Mouse (Mus musculus) lung, embryonic 15.5 days (tissue): ENCODE results near the gene Exoc3l2. TPM values are rescaled to one million over a fixed set of nuclear protein-coding genes. Genes with fewer than 3 reads are reported as not detected.

Source experiments
- ATAC-seq: fragments of 200-750 bp; cut with Nextera tagmentation; 2 replicates; pipeline ENCODE4 v1.8.0; 2017; ENCODE audit warnings: moderate number of reproducible peaks, borderline replicate concordance; ENCODE audit not compliant: low FRiP score, low TSS enrichment; ENCODE audit errors: extremely low read depth
- H3K27ac ChIP-seq: fragments of 300-500 bp; sonication (generic); 2 replicates; pipeline ENCODE4 v1.5.1; 2015; ENCODE audit warnings: moderate library complexity, mild to moderate bottlenecking, inconsistent platforms
- H3K27me3 ChIP-seq: fragments of 300-500 bp; sonication (generic); 2 replicates; pipeline ENCODE4 v1.6.1; 2015; ENCODE audit warnings: inconsistent platforms
- H3K36me3 ChIP-seq: fragments of 300-500 bp; sonication (generic); 2 replicates; pipeline ENCODE4 v1.6.1; 2015; ENCODE audit warnings: inconsistent platforms
- H3K4me1 ChIP-seq: fragments of 300-500 bp; sonication (generic); 2 replicates; pipeline ENCODE4 v1.6.1; 2015; ENCODE audit warnings: inconsistent platforms
- H3K4me2 ChIP-seq: fragments of 300-500 bp; sonication (generic); 2 replicates; pipeline ENCODE4 v1.6.1; 2015; ENCODE audit warnings: inconsistent platforms, mild to moderate bottlenecking, moderate library complexity
- H3K4me3 ChIP-seq: fragments of 300-500 bp; sonication (generic); 2 replicates; pipeline ENCODE4 v1.5.1; 2015; ENCODE audit warnings: mild to moderate bottlenecking, inconsistent platforms
- H3K9ac ChIP-seq: fragments of 300-500 bp; sonication (generic); 2 replicates; pipeline ENCODE4 v1.6.1; 2015; ENCODE audit warnings: inconsistent platforms
- H3K9me3 ChIP-seq: fragments of 300-500 bp; sonication (generic); 2 replicates; pipeline ENCODE4 v1.6.1; 2016; ENCODE audit warnings: inconsistent platforms
- WGBS: fragments of 180-500 bp; shearing (Covaris S2); methylation state at CpG from one replicate; pipeline ENCODE4 v1.1.7; 2015; 5-methylcytosine and 5-hydroxymethylcytosine counted together
- polyA plus RNA-seq: library from polyadenylated mRNA; unstranded; fragments of >200 nt; fragmentation: Nextera tagmentation; extraction: Ambion mirVana; gene quantifications from 2 replicates; pipeline ENCODE4 v1.2.1, GENCODE M21; 2015

Gene Exoc3l2
- polyA plus RNA-seq, 1 experiment from 2014 or later: 1.4 TPM

DNA sequence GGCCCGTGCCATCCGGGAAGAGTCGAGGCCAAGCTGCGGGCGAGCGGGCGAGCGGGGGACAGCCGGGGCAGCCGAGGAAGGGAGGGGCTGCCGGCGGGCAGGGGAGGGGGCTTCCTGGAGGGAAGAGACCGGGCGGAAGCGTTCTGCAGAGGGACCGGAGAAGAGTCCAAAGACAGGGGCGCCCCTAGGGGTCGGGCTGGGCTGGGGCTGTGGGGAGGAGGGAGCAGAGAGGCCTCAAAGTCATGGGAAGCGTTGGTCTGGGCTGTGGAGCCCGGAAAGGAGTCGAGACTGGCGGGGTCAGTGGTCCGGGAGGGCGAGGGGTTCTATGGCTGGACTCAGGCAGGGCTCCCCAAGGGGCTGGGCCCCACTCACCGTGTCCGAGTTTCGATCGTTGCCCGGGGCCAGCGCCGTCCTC is 5.1 kb upstream of the Exoc3l2 start:
- H3K27me3 ChIP-seq: no peaks in the 10 kb centered on the region
- no peaks in the 10 kb centered on the region for H3K9me3 ChIP-seq
- peak; percentile 78 for ATAC-seq
- WGBS: under 1% methylated on average over 26 of the region's 31 CpGs
- H3K9ac ChIP-seq: peak overlapping the region; percentile 67
- H3K27ac ChIP-seq: peak overlapping the region; percentile 72
- peaks cover 21% of the 10 kb centered on the region for H3K4me1 ChIP-seq
- peak overlapping the region; percentile 90 for H3K4me2 ChIP-seq
- peak overlapping the region; percentile 90 for H3K4me3 ChIP-seq
- 0 out of 2 replicates have a peak, but pooled peaks cover 7% of the 10 kb centered on the region for H3K36me3 ChIP-seq

GRCm38 (mm10) chr7:19458591-19459111 is 4.5 kb upstream of the Exoc3l2 start, which contains the start of gene Mark4:
Gene Mark4 (minus strand): TSS chr7:19458821.
- Histone ChIP-seq H3K27ac (peak within 1 kb of the TSS; percentile 72), H3K27me3 (no peaks in the 10 kb centered on the region), H3K4me3 (peak within 1 kb of the TSS; percentile 90), H3K4me2 (peak within 1 kb of the TSS; percentile 90), H3K9ac (peak within 1 kb of the TSS; percentile 67), H3K4me1 (peaks cover 21% of the 10 kb centered on the region), H3K9me3 (no peaks in the 10 kb centered on the region), H3K36me3 (0 out of 2 replicates have a peak, but pooled peaks cover 2% of the 10 kb centered on the region)
- whole genome bisulfite sequencing: 0% methylated on average over 13 of the region's 42 CpGs
- peak; percentile 88 for ATAC-seq

GRCm38 (mm10) chr7:19459144-19459870 is 3.8 kb upstream of the Exoc3l2 start:
- Histone ChIP-seq H3K4me1 (peaks cover 21% of the 10 kb centered on the region), H3K4me2 (peak overlapping the region; percentile 90), H3K27ac (peak overlapping the region; percentile 55; the same call in 1 of the 2 replicates), H3K27me3 (no peaks in the 10 kb centered on the region), H3K4me3 (peak overlapping the region; percentile 90), H3K36me3 (0 out of 2 replicates have a peak, but pooled peaks cover 2% of the 10 kb centered on the region), H3K9me3 (no peaks in the 10 kb centered on the region), H3K9ac (peak overlapping the region; percentile 64)
- WGBS: 9% methylated on average over 6 of the region's 6 CpGs
- ATAC-seq: 0 out of 2 replicates have a peak, but pooled peaks have one; percentile 1

- Histone ChIP-seq H3K27me3 (peaks cover 6% of the 10 kb centered on the region; the same call in 1 of the 2 replicates), H3K9me3 (no peaks in the 10 kb centered on the region), H3K4me3 (no peak overlapping the region), H3K4me1 (peaks cover 32% of the 10 kb centered on the region), H3K27ac (no peak overlapping the region), H3K9ac (no peak overlapping the region), H3K4me2 (no peak overlapping the region), H3K36me3 (no peaks in the 10 kb centered on the region)
- 58% methylated on average over 1 of the region's 1 CpGs for WGBS
- no peak for ATAC-seq
Measured at GRCm38 (mm10) chr7:19460500-19460899, 2.6 kb upstream of the Exoc3l2 start.

- H3K27ac ChIP-seq: no peak overlapping the region
- H3K9me3 ChIP-seq: no peaks in the 10 kb centered on the region
- H3K27me3 ChIP-seq: peaks cover 10% of the 10 kb centered on the region; the same call in 1 of the 2 replicates
- H3K9ac ChIP-seq: no peak overlapping the region
- no peaks in the 10 kb centered on the region for H3K36me3 ChIP-seq
- 11% methylated on average over 6 of the region's 6 CpGs for WGBS
- ATAC-seq: no peak
- H3K4me2 ChIP-seq: peak overlapping the region; percentile 37; the same call in 1 of the 2 replicates
- H3K4me1 ChIP-seq: peaks cover 32% of the 10 kb centered on the region
- H3K4me3 ChIP-seq: peak overlapping the region; percentile 15; the same call in 1 of the 2 replicates
Measured at GRCm38 (mm10) chr7:19461488-19461887, 1.6 kb upstream of the Exoc3l2 start.

DNA sequence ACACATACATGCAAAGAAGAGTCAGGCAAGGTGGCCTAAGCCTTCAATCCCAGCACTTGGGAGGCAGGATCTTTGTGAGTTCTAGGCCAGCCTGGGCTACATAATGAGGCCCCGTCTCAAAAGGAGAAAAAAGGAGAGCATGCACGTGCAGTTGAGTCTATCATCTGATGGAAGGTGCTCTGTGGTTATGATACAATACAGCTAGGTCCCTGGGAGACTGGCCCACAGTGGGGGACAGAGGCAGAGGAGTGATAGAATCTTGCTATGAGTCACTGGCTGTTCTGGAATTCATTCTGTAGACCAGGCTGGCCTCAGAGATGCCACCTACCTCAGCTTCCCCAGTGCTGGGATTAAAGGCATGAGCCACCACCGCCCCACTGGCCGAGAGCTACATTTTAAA is 688 bp upstream of the Exoc3l2 start:
- Histone ChIP-seq H3K27ac (0 out of 2 replicates have a peak overlapping the region, but pooled peaks have one; percentile 4), H3K4me2 (no peak overlapping the region), H3K36me3 (no peaks in the 10 kb centered on the region), H3K9me3 (no peaks in the 10 kb centered on the region), H3K4me1 (peaks cover 26% of the 10 kb centered on the region), H3K27me3 (peaks cover 10% of the 10 kb centered on the region), H3K9ac (no peak overlapping the region), H3K4me3 (no peak overlapping the region)
- no peak for ATAC-seq
- 72% methylated on average over 4 of the region's 4 CpGs for WGBS

DNA sequence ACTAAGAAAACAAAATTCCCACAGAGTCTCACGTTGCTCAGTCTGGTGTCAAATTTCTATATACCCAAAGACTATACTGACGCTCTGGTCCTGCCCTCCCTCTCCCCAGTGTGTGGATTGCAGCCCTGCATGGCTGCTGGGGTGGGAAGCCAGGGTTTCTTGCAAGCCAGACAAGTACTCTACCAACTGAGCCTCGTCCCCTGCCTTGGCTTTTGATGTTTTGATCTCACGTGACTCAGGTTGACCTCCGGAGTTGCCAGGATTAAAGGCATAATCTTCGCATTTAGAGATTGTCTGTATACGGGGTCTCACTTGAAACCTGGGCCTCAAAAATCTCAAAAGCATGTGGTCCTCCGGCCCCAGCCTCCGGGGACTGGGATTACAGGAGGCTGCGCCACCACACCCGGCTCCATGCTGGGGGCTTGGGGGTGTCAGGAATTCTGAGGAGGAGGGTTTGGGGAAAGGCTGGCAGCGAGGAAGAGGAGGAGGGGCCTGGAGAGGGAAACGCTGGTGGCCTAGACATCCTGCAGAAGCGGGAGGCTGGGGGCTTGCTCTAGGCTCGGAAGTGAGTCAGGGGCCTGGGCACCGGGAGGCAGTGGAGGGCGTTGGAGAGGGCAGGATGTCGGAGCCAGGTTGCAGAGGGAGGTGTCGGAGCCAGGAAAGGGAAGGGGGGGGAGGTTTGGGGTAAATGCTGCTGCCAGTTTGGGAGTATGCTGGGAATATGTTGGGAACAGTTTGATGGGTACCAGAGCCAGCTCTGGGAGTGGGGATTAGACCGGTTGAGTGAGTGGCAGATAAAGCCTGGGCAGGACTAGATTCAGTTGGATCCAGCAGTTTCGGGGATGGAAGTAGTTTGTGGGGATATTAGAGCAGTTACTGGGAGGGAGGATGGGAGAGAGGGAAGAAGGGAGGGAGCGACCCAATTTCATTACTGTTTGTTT is 1.5 kb downstream of the Exoc3l2 start:
- Histone ChIP-seq H3K4me2 (peak overlapping the region; percentile 40), H3K4me3 (0 out of 2 replicates have a peak overlapping the region, but pooled peaks have one; percentile 1), H3K4me1 (peaks cover 21% of the 10 kb centered on the region), H3K36me3 (no peaks in the 10 kb centered on the region), H3K9me3 (no peaks in the 10 kb centered on the region), H3K27me3 (peaks cover 26% of the 10 kb centered on the region), H3K27ac (peak overlapping the region; percentile 2; the same call in 1 of the 2 replicates), H3K9ac (peak overlapping the region; percentile 18; the same call in 1 of the 2 replicates)
- 12% methylated on average over 22 of the region's 22 CpGs for WGBS
- ATAC-seq: no peak

- H3K27me3 ChIP-seq: peaks cover 40% of the 10 kb centered on the region
- no peak overlapping the region for H3K9ac ChIP-seq
- 0 out of 2 replicates have a peak, but pooled peaks have one; percentile 34 for ATAC-seq
- H3K4me2 ChIP-seq: no peak overlapping the region
- peak overlapping the region; percentile 37; the same call in 1 of the 2 replicates for H3K27ac ChIP-seq
- no peak overlapping the region for H3K4me3 ChIP-seq
- H3K36me3 ChIP-seq: no peaks in the 10 kb centered on the region
- H3K9me3 ChIP-seq: no peaks in the 10 kb centered on the region
- peaks cover 20% of the 10 kb centered on the region for H3K4me1 ChIP-seq
- 51% methylated on average over 5 of the region's 5 CpGs for WGBS
Measured at GRCm38 (mm10) chr7:19466602-19467145, 3.5 kb downstream of the Exoc3l2 start.

DNA sequence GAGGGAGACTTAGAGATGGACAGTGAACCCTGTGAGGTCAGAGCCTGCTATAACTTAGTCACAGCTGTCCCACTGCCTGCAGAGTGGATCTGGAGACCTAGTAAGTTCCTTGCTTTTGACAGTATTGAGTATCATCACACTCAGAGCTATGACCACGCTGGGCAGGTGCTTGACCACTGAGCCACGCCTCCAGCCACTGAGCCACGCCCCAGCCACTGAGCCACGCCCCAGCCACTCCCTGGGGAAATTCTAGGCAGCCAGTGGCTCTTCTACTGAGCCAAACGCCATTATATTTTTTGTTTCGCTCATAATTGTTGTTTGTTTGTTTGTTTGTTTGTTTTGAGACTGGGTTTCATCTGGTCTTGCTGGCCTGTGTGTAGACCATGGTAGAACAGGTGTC is 4.5 kb downstream of the Exoc3l2 start:
- H3K27ac ChIP-seq: no peak overlapping the region
- H3K4me2 ChIP-seq: no peak overlapping the region
- H3K4me1 ChIP-seq: peaks cover 17% of the 10 kb centered on the region
- H3K27me3 ChIP-seq: peaks cover 49% of the 10 kb centered on the region
- H3K9ac ChIP-seq: no peak overlapping the region
- no peak overlapping the region for H3K4me3 ChIP-seq
- no peak for ATAC-seq
- H3K9me3 ChIP-seq: no peaks in the 10 kb centered on the region
- WGBS: 27% methylated on average over 6 of the region's 6 CpGs
- no peaks in the 10 kb centered on the region for H3K36me3 ChIP-seq

DNA sequence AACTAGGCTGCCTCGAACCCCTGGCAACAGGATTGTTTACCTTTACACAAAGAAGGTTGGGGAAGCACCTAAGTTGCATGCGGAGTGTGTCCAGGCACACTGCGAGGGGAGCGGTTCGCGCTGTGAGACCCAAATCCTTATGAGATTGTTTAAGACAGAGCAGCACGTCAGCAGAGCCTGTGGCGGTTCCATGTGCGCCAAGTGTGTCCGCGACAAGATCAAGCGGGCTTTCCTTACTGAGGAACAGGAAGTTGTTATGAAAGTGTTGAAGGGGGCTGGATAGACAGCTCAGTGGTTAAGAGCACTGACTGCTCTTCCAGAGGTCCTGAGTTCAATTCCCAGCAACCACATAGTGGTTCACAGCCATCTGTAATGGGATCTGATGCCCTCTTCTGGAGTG is 5.1 kb downstream of the Exoc3l2 start:
- no peak for ATAC-seq
- Histone ChIP-seq H3K4me2 (no peak overlapping the region), H3K36me3 (no peaks in the 10 kb centered on the region), H3K9ac (no peak overlapping the region), H3K9me3 (no peaks in the 10 kb centered on the region), H3K4me1 (peaks cover 17% of the 10 kb centered on the region), H3K27ac (no peak overlapping the region), H3K27me3 (peaks cover 56% of the 10 kb centered on the region), H3K4me3 (no peak overlapping the region)
- 54% methylated on average over 12 of the region's 12 CpGs for WGBS

- Histone ChIP-seq H3K4me1 (peaks cover 24% of the 10 kb centered on the region), H3K4me2 (peak overlapping the region; percentile 8; the same call in 1 of the 2 replicates), H3K9me3 (no peaks in the 10 kb centered on the region), H3K4me3 (no peak overlapping the region), H3K27ac (no peak overlapping the region), H3K27me3 (peaks cover 65% of the 10 kb centered on the region), H3K36me3 (no peaks in the 10 kb centered on the region), H3K9ac (no peak overlapping the region)
- ATAC-seq: no peak
- WGBS: 25% methylated on average over 23 of the region's 23 CpGs
Measured at GRCm38 (mm10) chr7:19469404-19469803, 6.3 kb downstream of the Exoc3l2 start.
